Mouse (Mus musculus) myocyte (in vitro differentiated cells): ENCODE data around the gene Pole3.

Experiments
- CEBPB ChIP-seq: IDR thresholded peaks from 2 replicates; pipeline ENCODE4 v1.6.1; 2011; ENCODE audit warnings: mild to moderate bottlenecking, moderate library complexity; ENCODE audit not compliant: poor library complexity, insufficient read depth, severe bottlenecking
- POLR2A ChIP-seq: IDR thresholded peaks from one replicate; pipeline ENCODE4 v1.6.1; 2011; ENCODE audit warnings: low read depth, mild to moderate bottlenecking, control low read depth, moderate library complexity; ENCODE audit not compliant: insufficient read length
- POLR2AphosphoS2 ChIP-seq: IDR thresholded peaks from one replicate; pipeline ENCODE4 v1.6.1; 2011; ENCODE audit warnings: low read depth, control low read depth; ENCODE audit not compliant: insufficient read length
- REST ChIP-seq: IDR thresholded peaks from one replicate; pipeline ENCODE4 v1.6.1; 2011; ENCODE audit warnings: mild to moderate bottlenecking, control low read depth, moderate library complexity; ENCODE audit not compliant: insufficient read depth, insufficient read length

DNA sequence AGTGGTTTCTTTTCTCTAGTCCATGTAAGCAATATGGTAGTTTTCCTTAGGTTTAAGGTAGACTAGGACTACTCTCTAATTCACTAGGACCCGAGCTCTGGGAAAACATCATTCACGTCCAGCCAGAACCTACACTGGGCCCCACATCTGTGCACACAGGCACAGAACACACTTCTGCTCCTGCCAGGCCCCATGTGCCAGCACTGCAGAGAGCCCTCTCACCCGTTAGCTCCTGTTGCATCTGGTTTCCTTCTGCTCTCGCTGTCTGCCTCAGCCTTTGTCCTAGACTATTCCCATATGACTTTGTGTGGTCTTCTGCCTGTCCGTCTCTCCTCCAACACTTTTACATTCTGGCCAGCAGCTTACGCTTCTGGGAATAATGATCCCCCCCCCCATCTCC is 8.9 kb upstream of the Pole3 start:
- TF ChIP-seq POLR2AphosphoS2 (no peak), POLR2A (no peak), REST (no peak), CEBPB (no peak)
